Mouse (Mus musculus) heart, embryonic 12.5 days (tissue): ENCODE results near the gene Fbp1. TPM values are rescaled to one million over a fixed set of nuclear protein-coding genes. Genes with fewer than 3 reads are reported as not detected.
"Not testable (repeated sequence)": the region's sequence is repeated elsewhere in the genome, so short reads cannot be mapped to it uniquely, and the experiment has no call there.

Experiments
- ATAC-seq: fragments of 200-750 bp; cut with Nextera tagmentation; 2 replicates; pipeline ENCODE4 v1.8.0; 2017; ENCODE audit warnings: moderate TSS enrichment, moderate library complexity; ENCODE audit not compliant: insufficient number of reproducible peaks, low FRiP score
- H3K27ac ChIP-seq: fragments of 300-500 bp; sonication (generic); 2 replicates; pipeline ENCODE4 v1.5.1; 2016; ENCODE audit warnings: mild to moderate bottlenecking, moderate library complexity; ENCODE audit not compliant: poor library complexity, severe bottlenecking
- H3K27me3 ChIP-seq: fragments of 300-500 bp; sonication (generic); replicated peaks from 2 replicates; pipeline ENCODE4 v1.6.1; 2016; ENCODE audit warnings: mild to moderate bottlenecking, moderate library complexity
- H3K36me3 ChIP-seq: fragments of 300-500 bp; sonication (generic); 2 replicates; pipeline ENCODE4 v1.6.1; 2016; ENCODE audit warnings: mild to moderate bottlenecking, moderate library complexity
- H3K4me1 ChIP-seq: fragments of 300-500 bp; sonication (generic); replicated peaks from 2 replicates; pipeline ENCODE4 v1.6.1; 2016; ENCODE audit warnings: mild to moderate bottlenecking
- H3K4me2 ChIP-seq: fragments of 300-500 bp; sonication (generic); 2 replicates; pipeline ENCODE4 v1.6.1; 2016; ENCODE audit warnings: mild to moderate bottlenecking, moderate library complexity
- H3K4me3 ChIP-seq: fragments of 300-500 bp; sonication (generic); 2 replicates; pipeline ENCODE4 v1.5.1; 2016; ENCODE audit warnings: mild to moderate bottlenecking
- H3K9ac ChIP-seq: fragments of 300-500 bp; sonication (generic); 2 replicates; pipeline ENCODE4 v1.6.1; 2016; ENCODE audit warnings: mild to moderate bottlenecking, moderate library complexity
- H3K9me3 ChIP-seq: fragments of 300-500 bp; sonication (generic); replicated peaks from 2 replicates; pipeline ENCODE4 v1.6.1; 2016; ENCODE audit warnings: mild to moderate bottlenecking, moderate library complexity
- whole genome bisulfite sequencing: fragments of 180-500 bp; shearing (Covaris S2); methylation state at CpG from one replicate; pipeline ENCODE4 v1.1.7; 2016; 5-methylcytosine and 5-hydroxymethylcytosine counted together
- polyA plus RNA-seq: library from polyadenylated mRNA; unstranded; fragments of >200 nt; fragmentation: Nextera tagmentation; extraction: Ambion mirVana; gene quantifications from 2 replicates; pipeline ENCODE4 v1.2.1, GENCODE M21; 2016

Gene Fbp1
- polyA plus RNA-seq, 1 experiment from 2014 or later: 0.22 TPM

- no peak overlapping the region for H3K27ac ChIP-seq
- H3K4me3 ChIP-seq: no peak overlapping the region
- no peaks in the 10 kb centered on the region for H3K36me3 ChIP-seq
- H3K4me2 ChIP-seq: no peak overlapping the region
- H3K27me3 ChIP-seq: no peaks in the 10 kb centered on the region
- no peak for ATAC-seq
- no peaks in the 10 kb centered on the region for H3K4me1 ChIP-seq
- no peak overlapping the region for H3K9ac ChIP-seq
- WGBS: 52% methylated on average over 2 of the region's 2 CpGs
- H3K9me3 ChIP-seq: no peaks in the 10 kb centered on the region
These were observed 55.8 kb downstream of the Fbp1 start for GRCm38 (mm10) chr13:62832239-62832638.

GRCm38 (mm10) chr13:62815705-62816104, 72.4 kb downstream of the Fbp1 start:
- not testable (repeated sequence) for H3K27me3 ChIP-seq, H3K4me2 ChIP-seq, H3K36me3 ChIP-seq, H3K27ac ChIP-seq, H3K9me3 ChIP-seq, H3K4me1 ChIP-seq, ATAC-seq, H3K4me3 ChIP-seq, H3K9ac ChIP-seq
- 84% methylated on average over 3 of the region's 3 CpGs for WGBS

Other genes starting within 250 kb of the Fbp1 start
- 17.5 and 18.6 TPM in 2 replicates for gene Platr25, start 127.6 kb downstream of the Fbp1 start, polyA plus RNA-seq
- 5.7 and 6.4 TPM in 2 replicates for gene Gm5141, start 102.5 kb downstream of the Fbp1 start, polyA plus RNA-seq
- gene Fbp2, start 29.9 kb downstream of the Fbp1 start, polyA plus RNA-seq: 0.20 TPM in 1 of 2 replicates, not detected in the other
- gene 2010111I01Rik, start 76.6 kb upstream of the Fbp1 start, polyA plus RNA-seq: 53.5 and 53.8 TPM in 2 replicates